Mouse (Mus musculus) cerebellum, adult 2 months (tissue): ENCODE results near the gene Slc6a1.

Experiments
- CTCF ChIP-seq: fragments of 200-500 bp; IDR thresholded peaks from 2 replicates; pipeline ENCODE4 v1.5.1; 2011; ENCODE audit warnings: low read depth, mild to moderate bottlenecking, control low read depth, low read length, moderate library complexity, borderline replicate concordance; ENCODE audit not compliant: insufficient read depth
- POLR2A ChIP-seq: fragments of 200-500 bp; IDR thresholded peaks from 2 replicates; pipeline ENCODE4 v1.6.1; 2011; ENCODE audit warnings: low read length, control low read depth, borderline replicate concordance; ENCODE audit not compliant: insufficient read depth

DNA sequence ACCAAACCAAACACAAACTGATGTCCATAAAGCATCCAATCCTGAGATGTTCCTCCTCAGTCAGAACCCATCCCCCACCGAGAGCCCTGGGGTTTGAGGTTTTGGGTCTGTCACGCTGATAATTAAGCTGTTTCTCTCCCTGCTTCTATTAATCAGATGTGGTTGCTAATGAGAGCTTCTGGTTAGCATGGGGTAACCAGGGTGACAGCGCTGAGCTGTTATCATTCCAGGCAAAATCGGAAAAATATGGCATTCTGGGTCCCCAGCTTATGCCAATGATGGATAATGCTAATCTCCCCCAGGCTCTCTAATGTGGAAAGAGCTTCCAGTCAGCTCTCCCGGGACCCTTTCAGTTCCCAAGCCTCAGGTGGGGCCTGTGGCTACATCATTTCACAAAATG lies 38.1 kb downstream of the Slc6a1 start:
- no peak for TF ChIP-seq CTCF
- TF ChIP-seq POLR2A: no peak
